Mouse (Mus musculus) stomach, embryonic 15.5 days (tissue): Measurements from ENCODE around the gene Cyp2d26. TPM values are rescaled to one million over a fixed set of nuclear protein-coding genes. Genes with fewer than 3 reads are reported as not detected.

Experiments used
- ATAC-seq: fragments of 200-750 bp; cut with Nextera tagmentation; 2 replicates; pipeline ENCODE4 v1.8.0; 2017; ENCODE audit warnings: low read depth, moderate number of reproducible peaks, moderate TSS enrichment; ENCODE audit not compliant: insufficient read depth, low FRiP score
- H3K27ac ChIP-seq: fragments of 300-500 bp; sonication (generic); 2 replicates; pipeline ENCODE4 v1.5.1; 2015; ENCODE audit warnings: mild to moderate bottlenecking, inconsistent platforms
- H3K27me3 ChIP-seq: fragments of 300-500 bp; sonication (generic); replicated peaks from 2 replicates; pipeline ENCODE4 v1.6.1; 2015; ENCODE audit warnings: inconsistent platforms
- H3K36me3 ChIP-seq: fragments of 300-500 bp; sonication (generic); 2 replicates; pipeline ENCODE4 v1.6.1; 2015; ENCODE audit warnings: inconsistent platforms
- H3K4me1 ChIP-seq: fragments of 300-500 bp; sonication (generic); 2 replicates; pipeline ENCODE4 v1.6.1; 2015; ENCODE audit warnings: inconsistent platforms
- H3K4me2 ChIP-seq: fragments of 300-500 bp; sonication (generic); 2 replicates; pipeline ENCODE4 v1.6.1; 2015; ENCODE audit warnings: mild to moderate bottlenecking, inconsistent platforms
- H3K4me3 ChIP-seq: fragments of 300-500 bp; sonication (generic); replicated peaks from 2 replicates; pipeline ENCODE4 v1.5.1; 2015; ENCODE audit warnings: inconsistent platforms
- H3K9ac ChIP-seq: fragments of 300-500 bp; sonication (generic); 2 replicates; pipeline ENCODE4 v1.6.1; 2015; ENCODE audit warnings: inconsistent platforms
- H3K9me3 ChIP-seq: fragments of 300-500 bp; sonication (generic); 2 replicates; pipeline ENCODE4 v1.6.1; 2016; ENCODE audit warnings: inconsistent platforms
- WGBS: fragments of 180-500 bp; shearing (Covaris S2); methylation state at CpG from one replicate; pipeline ENCODE4 v1.1.7; 2015; 5-methylcytosine and 5-hydroxymethylcytosine counted together
- microRNA-seq: library from miRNA; unstranded; fragments of <30 nt; microRNA quantifications from one replicate; pipeline ENCODE4, GENCODE M21; 2016
- polyA plus RNA-seq: library from polyadenylated mRNA; unstranded; fragments of >200 nt; fragmentation: Nextera tagmentation; extraction: Ambion mirVana; gene quantifications from 2 replicates; pipeline ENCODE4 v1.2.1, GENCODE M21; 2015

Gene Cyp2d26
- polyA plus RNA-seq, 1 experiment from 2014 or later, result 15.2 TPM

DNA sequence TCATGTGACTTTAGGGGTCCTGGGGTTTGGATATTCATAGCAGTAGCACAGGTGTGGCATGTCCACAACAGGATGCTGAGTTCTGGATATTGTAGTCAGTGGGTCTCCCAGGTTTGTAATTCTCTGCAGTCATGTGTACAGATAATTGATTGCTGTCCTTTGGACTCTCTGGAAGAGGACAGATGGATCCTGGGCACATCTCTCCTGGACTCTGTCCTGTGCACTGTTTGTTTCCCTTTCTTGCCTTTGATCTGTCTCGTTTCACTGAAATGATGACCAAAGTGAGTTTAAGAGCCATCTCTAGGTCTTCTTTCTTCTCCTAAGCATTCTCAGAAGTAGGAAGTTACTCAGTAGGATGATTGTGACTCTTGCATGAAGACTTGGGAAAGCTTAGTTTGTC is 46.6 kb downstream of the Cyp2d26 start:
- H3K9ac ChIP-seq, result no peak overlapping the region
- no peak for ATAC-seq
- no peak overlapping the region for H3K4me3 ChIP-seq
- no peaks in the 10 kb centered on the region for H3K4me1 ChIP-seq
- H3K27ac ChIP-seq, result no peak overlapping the region
- WGBS, result 50% methylated on average over 1 of the region's 1 CpGs
- no peaks in the 10 kb centered on the region for H3K27me3 ChIP-seq
- H3K9me3 ChIP-seq, result no peaks in the 10 kb centered on the region
- no peak overlapping the region for H3K4me2 ChIP-seq
- H3K36me3 ChIP-seq, result no peaks in the 10 kb centered on the region

Small RNAs within 50 kb of the gene (microRNA-seq; reads per million reads assigned to microRNA genes)
- not detected for gene Gm27618

Other genes starting within 250 kb of the Cyp2d26 start
- not detected in 2 replicates for gene Cyp2d12, start 239.2 kb downstream of the Cyp2d26 start, polyA plus RNA-seq
- not detected in 2 replicates for gene Cyp2d34, start 173.3 kb downstream of the Cyp2d26 start, polyA plus RNA-seq
- gene Cyp2d40, start 30.1 kb downstream of the Cyp2d26 start, polyA plus RNA-seq, result not detected in 2 replicates
- gene Tcf20, start 193.6 kb upstream of the Cyp2d26 start, polyA plus RNA-seq, result 8.3 and 8.6 TPM in 2 replicates
- 5.6 and 5.9 TPM in 2 replicates for gene Nfam1, start 239.0 kb upstream of the Cyp2d26 start, polyA plus RNA-seq